Mouse (Mus musculus) kidney, adult 2 months (tissue): ENCODE results near the gene Ephb4.

Experiments used
- CTCF ChIP-seq: fragments of 200-500 bp; conservative IDR thresholded peaks from 2 replicates; pipeline ENCODE4 v1.5.1; 2011; ENCODE audit warnings: low read depth, mild to moderate bottlenecking, control low read depth, low read length, moderate library complexity, mixed read lengths; ENCODE audit not compliant: insufficient read depth, insufficient read length
- POLR2A ChIP-seq: fragments of 200-500 bp; IDR thresholded peaks from one replicate; pipeline ENCODE4 v1.6.1; 2011; ENCODE audit warnings: low read depth, low read length, control low read depth

DNA sequence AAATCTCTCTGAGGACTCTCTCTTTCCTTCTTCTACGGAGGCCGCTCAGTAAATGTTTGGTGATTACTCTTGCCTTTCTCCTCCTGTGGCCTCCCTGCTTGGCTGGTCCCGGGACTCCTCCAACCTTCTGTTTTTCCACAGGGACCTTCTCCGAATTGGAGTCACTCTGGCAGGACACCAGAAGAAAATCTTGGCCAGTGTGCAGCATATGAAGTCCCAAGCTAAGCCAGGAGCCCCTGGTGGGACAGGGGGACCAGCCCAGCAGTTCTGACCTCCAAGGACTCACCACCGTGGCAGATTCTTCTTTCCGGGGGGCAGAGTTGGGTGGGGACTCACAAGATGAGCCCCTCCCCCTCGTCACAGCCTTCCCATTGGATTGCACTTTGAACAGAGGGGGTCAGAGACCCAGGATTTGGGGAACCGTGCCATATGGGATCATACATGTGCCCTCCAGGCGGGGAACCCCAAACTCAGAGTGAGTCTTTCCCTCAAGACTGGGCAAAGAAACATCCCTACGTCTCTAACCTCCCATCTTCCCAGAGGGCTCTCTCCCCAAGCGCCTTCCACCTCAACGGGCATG lies 23.6 kb downstream of the Ephb4 start:
- TF ChIP-seq POLR2A: no peak
- no peak for TF ChIP-seq CTCF
